Mouse (Mus musculus): ENCODE measurements around the gene Sycp2.

- TF ChIP-seq POLR2A (IDR thresholded peaks at IDR 0.05; ENCODE audit: insufficient read length, low read depth) (no peak), POLR2AphosphoS2 (IDR thresholded peaks at IDR 0.05; ENCODE audit: insufficient read length, low read depth) (no peak), TCF12 (IDR thresholded peaks at IDR 0.05; ENCODE audit: insufficient read depth, poor library complexity, severe bottlenecking) (no peak), E2F4 (IDR thresholded peaks at IDR 0.05; ENCODE audit: insufficient read depth) (no peak)
Measured at GRCm38 (mm10) chr2:178429426-178429825, 21.9 kb upstream of the Sycp2 start.
